ENCODE assay signal across 29 mouse cellular contexts in the genomic region with DNA sequence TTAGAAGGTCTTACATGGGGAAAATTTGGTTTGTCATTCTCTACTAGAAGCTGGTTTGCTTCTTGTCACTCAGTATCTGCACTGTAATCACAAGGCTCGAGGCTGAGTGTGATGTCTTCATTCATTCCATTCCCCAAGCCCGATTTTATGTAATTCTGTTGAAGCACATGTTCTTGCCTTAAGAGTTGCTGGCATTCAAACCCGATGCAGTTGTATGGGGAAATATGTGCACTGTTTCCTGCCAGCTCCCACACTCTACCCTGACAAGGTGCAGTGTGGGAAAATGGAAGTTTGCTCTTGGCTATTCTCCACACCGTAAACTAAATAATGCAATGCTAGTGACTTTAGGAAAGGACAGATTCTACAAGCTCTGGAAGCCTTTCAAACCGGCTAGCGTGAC. TPM values are rescaled to one million over a fixed set of nuclear protein-coding genes. Genes with fewer than 3 reads are reported as not detected.
DNase-seq lines count a peak whose midpoint lies in the region; ATAC-seq and TF ChIP-seq lines count a peak whose summit lies in the region.
"Had no signal": no experiment of that assay in that cellular context is flagged by ENCODE, and none has a peak within 500 bp of the region (broad histone marks: within the 10 kb centered on the region; RNA-seq: fewer than 3 reads in every experiment).

No protein-coding gene starts in this region.

- no peak overlapping the region for H3K4me2 ChIP-seq in hindbrain, embryonic 13.5 days
- H3K4me2 ChIP-seq: embryonic facial prominence, embryonic 13.5 days; heart, embryonic 11.5 days; limb, embryonic 15.5 days; lung, embryonic 15.5 days; midbrain, embryonic 15.5 days had no signal

- no peaks in the 10 kb centered on the region for H3K27me3 ChIP-seq in hindbrain, embryonic 13.5 days
- H3K27me3 ChIP-seq: embryonic facial prominence, embryonic 13.5 days; limb, embryonic 15.5 days; lung, embryonic 15.5 days; midbrain, embryonic 15.5 days had no signal

- H3K4me1 ChIP-seq in hindbrain, embryonic 13.5 days (replicated peaks), result 0 out of 2 replicates have a peak, but pooled peaks cover 2% of the 10 kb centered on the region
- H3K4me1 ChIP-seq: embryonic facial prominence, embryonic 13.5 days; hindbrain, embryonic 10.5 days; limb, embryonic 15.5 days; lung, embryonic 15.5 days; midbrain, embryonic 15.5 days had no signal

- H3K36me3 ChIP-seq in hindbrain, embryonic 13.5 days, result no peaks in the 10 kb centered on the region
- H3K36me3 ChIP-seq: embryonic facial prominence, embryonic 13.5 days; hindbrain, embryonic 10.5 days; limb, embryonic 15.5 days; lung, embryonic 15.5 days; midbrain, embryonic 15.5 days had no signal

- WGBS in hindbrain, embryonic 13.5 days, result 87% methylated on average over 6 of the region's 6 CpGs

- TF ChIP-seq CTCF in brain, embryonic 14.5 days (IDR thresholded peaks at IDR 0.05; ENCODE audit: borderline replicate concordance, extremely low read depth, insufficient read depth, insufficient read length), result no peak

- TF ChIP-seq POLR2A in brain, embryonic 14.5 days (IDR thresholded peaks at IDR 0.05; ENCODE audit: borderline replicate concordance, extremely low read depth, insufficient read depth, insufficient read length, poor library complexity, severe bottlenecking), result no peak

- H3K9me3 ChIP-seq in hindbrain, embryonic 13.5 days, result no peaks in the 10 kb centered on the region
- H3K9me3 ChIP-seq: embryonic facial prominence, embryonic 13.5 days; hindbrain, embryonic 10.5 days; limb, embryonic 15.5 days; lung, embryonic 15.5 days; midbrain, embryonic 15.5 days had no signal

- H3K9ac ChIP-seq in hindbrain, embryonic 13.5 days, result no peak overlapping the region
- H3K9ac ChIP-seq: embryonic facial prominence, embryonic 13.5 days; limb, embryonic 15.5 days; liver, embryonic 14.5 days; lung, embryonic 15.5 days; midbrain, embryonic 15.5 days had no signal

- H3K27ac ChIP-seq in hindbrain, embryonic 13.5 days, result no peak overlapping the region
- H3K27ac ChIP-seq: embryonic facial prominence, embryonic 13.5 days; gastrocnemius, adult 2 months; hindbrain, embryonic 10.5 days; hindbrain, postnatal 0 days; limb, embryonic 15.5 days; liver, embryonic 14.5 days; lung, embryonic 15.5 days; midbrain, embryonic 15.5 days had no signal

- ATAC-seq in hindbrain, embryonic 13.5 days (ENCODE audit: low FRiP score), result no peak
- ATAC-seq: activated CD4-positive, CD25-positive, alpha-beta regulatory T cell, adult 4 months; hindbrain, postnatal 0 days; intestine, embryonic 16.5 days; midbrain, embryonic 15.5 days had no signal

- no peak overlapping the region for H3K4me3 ChIP-seq in hindbrain, embryonic 13.5 days
- H3K4me3 ChIP-seq: embryonic facial prominence, embryonic 13.5 days; gastrocnemius, adult 2 months; hindbrain, embryonic 10.5 days; limb, embryonic 15.5 days; lung, embryonic 15.5 days; midbrain, embryonic 15.5 days; myocyte had no signal

- peak; percentile 65 for DNase-seq in heart, adult 11 months
- no peak for DNase-seq in heart, postnatal 4 days
- peak; percentile 85 for DNase-seq in brain, adult 2 months (ENCODE audit: low read depth, low spot score)
- peak; percentile 34 for DNase-seq in brain, embryonic 14.5 days (ENCODE audit: low read depth)
- DNase-seq in layer of hippocampus, adult 9-11 months, result peak; percentile 79
- no peak for DNase-seq in c-Kit-positive CD71-positive TER-119-positive erythroid progenitor cells, embryonic 14.5 days (ENCODE audit: low spot score)
- DNase-seq: adrenal gland, adult 8-10 months; cerebellum, adult 11-12 months; cerebellum, postnatal 25 days; embryo, embryonic 11 days; gastrocnemius, adult 2 months; kidney, adult 9 months; kidney, postnatal 14 days; left cerebral cortex, postnatal 4 days; lung, postnatal 4 days; thymus, adult 2 months; thymus, postnatal 4 days had no signal

RNA-seq across cellular contexts. Expression of a gene that starts 37.4 kb away (rescaled TPM):
- total RNA-seq in heart, postnatal 4 days (2021), result 1 to 10 TPM; 2.4 to 4.6 TPM
- 47.1 and 48.1 TPM in 2 replicates for polyA plus RNA-seq in brain, embryonic 14.5 days (2012; rRNA removed)
- polyA plus RNA-seq in hindbrain, embryonic 13.5 days (2015; fragmentation: Nextera tagmentation; extraction: Ambion mirVana), result 40.2 and 44.0 TPM in 2 replicates

Comparison
In these comparisons a context has a peak if more than half of its experiments do, and no peak if none do; other contexts are left out.
1. DNase-seq: peak in heart, adult 11 months (single experiment), brain, adult 2 months (single experiment), brain, embryonic 14.5 days (single experiment) and layer of hippocampus, adult 9-11 months (single experiment); none in heart, postnatal 4 days (single experiment) and c-Kit-positive CD71-positive TER-119-positive erythroid progenitor cells, embryonic 14.5 days (single experiment).